Mouse (Mus musculus): Measurements from ENCODE around the gene Olfr406.

Gene Olfr406

DNA sequence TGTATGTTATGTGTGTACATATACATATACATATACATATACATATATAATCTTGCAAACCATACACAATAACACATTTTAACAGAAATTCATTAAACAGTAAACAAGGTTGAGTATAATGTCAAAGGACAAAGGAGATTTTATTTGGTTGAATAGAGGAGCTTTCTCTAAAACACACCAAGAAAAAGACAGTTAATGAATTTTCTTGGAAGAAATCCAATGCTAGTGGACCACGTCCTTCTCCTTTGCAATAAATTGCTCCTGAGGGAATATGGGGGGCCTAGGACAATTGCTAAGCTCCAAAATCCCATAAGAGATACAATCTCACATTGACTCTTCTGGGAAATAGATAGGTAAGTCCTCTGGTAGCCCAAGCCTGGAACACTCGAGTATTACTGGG is at the start of gene Olfr406:
Gene Olfr406, plus strand, starts transcription at position 301 of the 400 bp plus-strand sequence.
- DNase-seq (ENCODE audit: low spot score in 2 of 2): no peak

DNA sequence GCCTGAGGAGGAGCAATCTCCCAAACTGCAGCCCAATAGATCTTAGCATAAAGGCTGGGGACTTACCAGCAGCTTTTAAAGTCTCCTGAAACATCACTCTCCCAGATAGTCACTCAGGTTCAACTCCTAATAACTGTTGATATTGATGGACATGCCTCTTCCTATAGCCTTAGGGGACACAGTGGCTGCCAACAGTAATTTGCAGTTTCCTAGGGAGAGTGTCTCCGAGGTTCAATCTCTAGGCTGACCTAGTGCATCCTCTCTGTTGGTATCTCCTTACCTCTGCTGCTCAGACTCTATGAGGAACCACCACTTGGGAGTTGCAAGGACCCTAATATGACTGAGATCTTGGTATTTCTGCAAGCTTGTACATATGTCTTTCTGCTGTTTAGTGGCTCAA is 48.3 kb upstream of the Olfr406 start, which contains the start of gene Olfr43:
Gene Olfr43, minus strand, starts transcription at position 101 of the 400 bp plus-strand sequence.
- no peak for DNase-seq (ENCODE audit: low spot score in 2 of 2)

DNA sequence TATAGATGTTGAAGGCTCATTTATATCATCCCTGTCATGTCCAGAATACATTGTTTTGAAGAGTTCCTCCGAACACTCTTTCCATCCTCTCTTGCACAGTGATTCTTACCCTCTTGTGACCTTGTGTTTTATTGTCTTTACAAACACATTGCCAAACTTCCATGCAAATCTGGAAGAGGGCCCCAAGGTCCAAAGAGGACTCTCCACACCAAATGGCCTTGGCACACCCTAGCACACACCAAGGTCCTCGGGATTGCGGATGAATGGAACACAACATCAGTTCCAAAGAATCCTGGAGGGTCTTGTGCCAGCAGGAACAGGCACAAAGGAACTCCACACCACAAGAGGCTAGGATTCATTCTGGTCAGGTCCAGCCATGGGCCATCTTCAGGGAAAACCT is 18.4 kb upstream of the Olfr406 start:
- DNase-seq (ENCODE audit: low spot score in 2 of 2): no peak

DNA sequence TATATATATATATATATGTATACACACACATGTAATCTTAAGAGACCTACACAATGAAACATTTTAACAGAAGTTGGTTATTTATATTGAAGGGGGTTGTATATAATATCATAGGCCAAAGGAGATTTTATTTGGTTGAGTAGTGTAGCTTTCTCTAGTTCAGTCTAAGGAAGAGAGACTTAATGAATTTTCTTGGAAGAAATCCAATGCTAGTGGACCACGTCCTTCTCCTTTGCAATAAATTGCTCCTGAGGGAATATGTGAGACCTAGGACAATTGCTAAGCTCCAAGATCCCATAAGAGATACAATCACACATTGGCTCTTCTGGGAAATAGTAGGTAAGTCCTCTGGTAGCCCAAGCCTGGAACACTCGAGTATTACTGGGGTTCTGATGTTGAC is 23.8 kb downstream of the Olfr406 start, which contains the start of gene Olfr59:
Gene Olfr59, plus strand, starts transcription at position 301 of the 400 bp plus-strand sequence.
- no peak for DNase-seq (ENCODE audit: low spot score in 2 of 2)

DNA sequence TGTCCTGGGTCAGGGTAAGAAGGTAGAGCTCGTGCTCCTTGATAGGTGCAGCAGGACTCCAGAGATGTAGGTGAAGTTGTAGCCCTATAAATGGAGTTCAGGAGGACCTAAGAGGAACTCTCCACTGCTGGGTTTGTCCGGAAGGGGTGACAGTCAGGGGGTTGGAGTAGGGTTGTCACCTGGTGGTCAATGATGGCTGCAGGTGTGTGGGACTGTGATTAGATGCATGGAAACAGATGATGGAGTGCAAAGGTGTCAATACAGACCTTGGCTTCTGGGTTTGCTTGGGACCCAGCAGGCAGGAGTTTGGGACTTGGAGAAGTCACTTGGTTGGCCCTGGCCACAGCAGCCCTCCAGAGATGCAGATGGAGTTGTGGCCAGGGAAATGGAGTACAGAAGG is 27.6 kb downstream of the Olfr406 start:
- DNase-seq (ENCODE audit: low spot score in 2 of 2): no peak

Measured in spleen, postnatal 10 days (tissue).